Mouse (Mus musculus) left cerebral cortex, postnatal 10 days (tissue): ENCODE data around the gene Capn2. TPM values are rescaled to one million over a fixed set of nuclear protein-coding genes. Genes with fewer than 3 reads are reported as not detected.

Experiments
- DNase-seq, 2 experiments: peaks; one replicate each; pipeline ENCODE4 v3.0.0; 2021 to 2022; ENCODE audit warnings: low spot score in 2 of 2, mixed read lengths in 1 of 2; ENCODE audit errors: extremely low spot score in 1 of 2
- intact Hi-C: fragments of 180-260 bp; cut with DNase I; formaldehyde crosslinking; loops from one replicate; pipeline ENCODE4 v1.15.1; 2025
- total RNA-seq, 2 experiments: library from RNA; stranded (reverse); gene quantifications; 2 replicates each; pipeline ENCODE4 v1.2.3; 2021

The Capn2 gene
- total RNA-seq, 2 experiments from 2014 or later: 59.9 to 64.6 TPM

- intact Hi-C loops: no loop called here
- peak in 1 of 2 experiments; percentile 28 for DNase-seq
These were observed 10.8 kb upstream of the Capn2 start for GRCm38 (mm10) chr1:182527921-182528858.

- DNase-seq: peak in 1 of 2 experiments; percentile 25
- intact Hi-C loops: no loop called here
These were observed 9.9 kb upstream of the Capn2 start for GRCm38 (mm10) chr1:182527261-182527766.

- peak in 1 of 2 experiments; percentile 3 for DNase-seq
- intact Hi-C loops: no loop called here
These were observed 8.2 kb upstream of the Capn2 start for GRCm38 (mm10) chr1:182525601-182526000.

GRCm38 (mm10) chr1:182523692-182524091, 6.3 kb upstream of the Capn2 start:
- peak in 1 of 2 experiments; percentile 3 for DNase-seq
- intact Hi-C loops: no loop called here

GRCm38 (mm10) chr1:182522961-182523360, 5.6 kb upstream of the Capn2 start:
- DNase-seq: no peak
- intact Hi-C loops: no loop called here

- DNase-seq: no peak
- intact Hi-C loops: no loop called here
These were observed 3.6 kb upstream of the Capn2 start for GRCm38 (mm10) chr1:182520938-182521500.

GRCm38 (mm10) chr1:182520091-182520937, 2.9 kb upstream of the Capn2 start:
- intact Hi-C loops: no loop called here
- peak in 1 of 2 experiments; percentile 56 for DNase-seq

GRCm38 (mm10) chr1:182519341-182519740, 1.9 kb upstream of the Capn2 start:
- intact Hi-C loops: no loop called here
- DNase-seq: peak in 1 of 2 experiments; percentile 21

- DNase-seq: no peak
- intact Hi-C loops: no loop called here
These were observed 1.4 kb upstream of the Capn2 start for GRCm38 (mm10) chr1:182518811-182519210.

- no peak for DNase-seq
- intact Hi-C loops: no loop called here
These were observed 804 bp upstream of the Capn2 start for GRCm38 (mm10) chr1:182518143-182518680.

GRCm38 (mm10) chr1:182517677-182518011, 236 bp upstream of the Capn2 start:
- intact Hi-C loops: loop anchor here (2.0 kb wide), 1 partner anchor 27 kb away; no protein-coding TSS in a partner anchor
- no peak for DNase-seq

GRCm38 (mm10) chr1:182514803-182515590, 2.4 kb downstream of the Capn2 start:
- intact Hi-C loops: no loop called here

GRCm38 (mm10) chr1:182513714-182514113, 3.7 kb downstream of the Capn2 start:
- intact Hi-C loops: no loop called here
- no peak for DNase-seq

More at GRCm38 (mm10) chr1:182514803-182515590, 2.4 kb downstream of the Capn2 start:
- DNase-seq: no peak

- DNase-seq: no peak
- intact Hi-C loops: no loop called here
These were observed 4.5 kb downstream of the Capn2 start for GRCm38 (mm10) chr1:182512901-182513410.

GRCm38 (mm10) chr1:182511778-182512177, 5.6 kb downstream of the Capn2 start:
- intact Hi-C loops: no loop called here
- DNase-seq: no peak

GRCm38 (mm10) chr1:182511073-182511472, 6.3 kb downstream of the Capn2 start:
- DNase-seq: no peak
- intact Hi-C loops: no loop called here

- DNase-seq: no peak
- intact Hi-C loops: no loop called here
These were observed 8.2 kb downstream of the Capn2 start for GRCm38 (mm10) chr1:182509110-182509797.
